Mouse (Mus musculus) heart, embryonic 13.5 days (tissue): Measurements from ENCODE around the gene Dnajc14. TPM values are rescaled to one million over a fixed set of nuclear protein-coding genes. Genes with fewer than 3 reads are reported as not detected.

Experiments used
- ATAC-seq: fragments of 200-750 bp; cut with Nextera tagmentation; 2 replicates; pipeline ENCODE4 v1.8.0; 2017; ENCODE audit warnings: moderate TSS enrichment; ENCODE audit not compliant: insufficient number of reproducible peaks, low FRiP score, low TSS enrichment; ENCODE audit errors: extremely low read depth
- H3K27ac ChIP-seq: fragments of 300-500 bp; sonication (generic); replicated peaks from 2 replicates; pipeline ENCODE4 v1.5.1; 2015; ENCODE audit warnings: moderate library complexity, mild to moderate bottlenecking, inconsistent platforms
- H3K27me3 ChIP-seq: fragments of 300-500 bp; sonication (generic); replicated peaks from 2 replicates; pipeline ENCODE4 v1.6.1; 2015; ENCODE audit warnings: mild to moderate bottlenecking, inconsistent platforms
- H3K36me3 ChIP-seq: fragments of 300-500 bp; sonication (generic); 2 replicates; pipeline ENCODE4 v1.6.1; 2015; ENCODE audit warnings: mild to moderate bottlenecking, inconsistent platforms
- H3K4me1 ChIP-seq: fragments of 300-500 bp; sonication (generic); 2 replicates; pipeline ENCODE4 v1.6.1; 2015; ENCODE audit warnings: inconsistent platforms
- H3K4me2 ChIP-seq: fragments of 300-500 bp; sonication (generic); 2 replicates; pipeline ENCODE4 v1.6.1; 2015; ENCODE audit warnings: inconsistent platforms, mild to moderate bottlenecking, moderate library complexity
- H3K4me3 ChIP-seq: fragments of 300-500 bp; sonication (generic); 2 replicates; pipeline ENCODE4 v1.5.1; 2015; ENCODE audit warnings: moderate library complexity, mild to moderate bottlenecking, inconsistent platforms
- H3K9ac ChIP-seq: fragments of 300-500 bp; sonication (generic); 2 replicates; pipeline ENCODE4 v1.6.1; 2015; ENCODE audit warnings: inconsistent platforms, mild to moderate bottlenecking, moderate library complexity
- H3K9me3 ChIP-seq: fragments of 300-500 bp; sonication (generic); 2 replicates; pipeline ENCODE4 v1.6.1; 2016; ENCODE audit warnings: inconsistent platforms
- WGBS: fragments of 180-500 bp; shearing (Covaris S2); methylation state at CpG from one replicate; pipeline ENCODE4 v1.1.7; 2015; ENCODE audit warnings: mixed read lengths; 5-methylcytosine and 5-hydroxymethylcytosine counted together
- polyA plus RNA-seq: library from polyadenylated mRNA; unstranded; fragments of >200 nt; fragmentation: Nextera tagmentation; extraction: Ambion mirVana; gene quantifications from 2 replicates; pipeline ENCODE4 v1.2.1, GENCODE M21; 2015

Gene Dnajc14
- polyA plus RNA-seq, 1 experiment from 2014 or later = 35.3 TPM

GRCm38 (mm10) chr10:128861176-128861575 is 57.3 kb downstream of the Dnajc14 start:
- Histone ChIP-seq H3K4me3 (no peak overlapping the region), H3K9ac (no peak overlapping the region), H3K27me3 (no peaks in the 10 kb centered on the region), H3K36me3 (peaks cover 73% of the 10 kb centered on the region), H3K9me3 (no peaks in the 10 kb centered on the region), H3K4me1 (no peaks in the 10 kb centered on the region), H3K4me2 (no peak overlapping the region), H3K27ac (no peak overlapping the region)
- ATAC-seq = no peak

GRCm38 (mm10) chr10:128866042-128866441 is 62.2 kb downstream of the Dnajc14 start:
- Histone ChIP-seq H3K27ac (no peak overlapping the region), H3K27me3 (no peaks in the 10 kb centered on the region), H3K9me3 (no peaks in the 10 kb centered on the region), H3K9ac (no peak overlapping the region), H3K4me1 (no peaks in the 10 kb centered on the region), H3K4me2 (no peak overlapping the region), H3K36me3 (peaks cover 75% of the 10 kb centered on the region), H3K4me3 (no peak overlapping the region)
- no peak for ATAC-seq
- 84% methylated on average over 3 of the region's 3 CpGs for WGBS

- Histone ChIP-seq H3K9ac (no peak overlapping the region), H3K4me1 (no peaks in the 10 kb centered on the region), H3K27ac (no peak overlapping the region), H3K9me3 (no peaks in the 10 kb centered on the region), H3K4me2 (no peak overlapping the region), H3K4me3 (no peak overlapping the region), H3K27me3 (no peaks in the 10 kb centered on the region), H3K36me3 (peaks cover 76% of the 10 kb centered on the region)
- no peak for ATAC-seq
- WGBS = 95% methylated on average over 1 of the region's 1 CpGs
These were observed 62.7 kb downstream of the Dnajc14 start for GRCm38 (mm10) chr10:128866518-128866917.

Other genes starting within 250 kb of the Dnajc14 start
- gene Pa2g4, start 238.1 kb upstream of the Dnajc14 start, polyA plus RNA-seq = 125 and 136 TPM in 2 replicates
- 3.7 and 4.1 TPM in 2 replicates for gene Erbb3, start 214.4 kb upstream of the Dnajc14 start, polyA plus RNA-seq
- 455 and 482 TPM in 2 replicates for gene Rps26, start 177.3 kb upstream of the Dnajc14 start, polyA plus RNA-seq
- gene Ikzf4, start 158.1 kb upstream of the Dnajc14 start, polyA plus RNA-seq = 1.3 TPM in 2 replicates
- 11.1 and 12.4 TPM in 2 replicates for gene Suox, start 130.0 kb upstream of the Dnajc14 start, polyA plus RNA-seq
- gene Rab5b, start 107.8 kb upstream of the Dnajc14 start, polyA plus RNA-seq = 60.4 and 62.1 TPM in 2 replicates
- 1.6 and 2.6 TPM in 2 replicates for gene Pmel, start 99.9 kb upstream of the Dnajc14 start, polyA plus RNA-seq
- 86.6 and 92.0 TPM in 2 replicates for gene Cdk2, start 99.0 kb upstream of the Dnajc14 start, polyA plus RNA-seq
- 4.8 and 5.0 TPM in 2 replicates for gene Dgka, start 59.2 kb upstream of the Dnajc14 start, polyA plus RNA-seq
- gene Pym1, start 56.2 kb upstream of the Dnajc14 start, polyA plus RNA-seq = 22.1 and 22.7 TPM in 2 replicates
- gene Mmp19, start 13.2 kb upstream of the Dnajc14 start, polyA plus RNA-seq = 0.87 and 1.1 TPM in 2 replicates
- gene Tmem198b, start 308 bp downstream of the Dnajc14 start, polyA plus RNA-seq = 18.7 and 19.0 TPM in 2 replicates
- gene Sarnp, start 13.3 kb downstream of the Dnajc14 start, polyA plus RNA-seq = 164 and 175 TPM in 2 replicates
- gene Ormdl2, start 17.6 kb downstream of the Dnajc14 start, polyA plus RNA-seq = 47.2 and 50.0 TPM in 2 replicates
- 2.8 and 3.6 TPM in 2 replicates for gene Gdf11, start 87.7 kb downstream of the Dnajc14 start, polyA plus RNA-seq
- gene Cd63, start 96.9 kb downstream of the Dnajc14 start, polyA plus RNA-seq = 370 and 426 TPM in 2 replicates
- gene Rdh5, start 118.8 kb downstream of the Dnajc14 start, polyA plus RNA-seq = 8.9 and 10.3 TPM in 2 replicates
- gene Bloc1s1, start 120.0 kb downstream of the Dnajc14 start, polyA plus RNA-seq = 199 and 223 TPM in 2 replicates
- gene Itga7, start 129.8 kb downstream of the Dnajc14 start, polyA plus RNA-seq = 2.4 and 2.9 TPM in 2 replicates
- 0.15 TPM in 1 of 2 replicates, not detected in the other for gene Mettl7b, start 156.9 kb downstream of the Dnajc14 start, polyA plus RNA-seq
- not detected in 2 replicates for gene Olfr9, start 185.4 kb downstream of the Dnajc14 start, polyA plus RNA-seq
- not detected in 2 replicates for gene Olfr763, start 206.7 kb downstream of the Dnajc14 start, polyA plus RNA-seq
- gene Olfr764-ps1, start 235.8 kb downstream of the Dnajc14 start, polyA plus RNA-seq = not detected in 2 replicates
- gene Olfr765, start 245.9 kb downstream of the Dnajc14 start, polyA plus RNA-seq = not detected in 2 replicates